Mouse (Mus musculus) gastrocnemius, postnatal 25 days (tissue): ENCODE results near the gene Gm10282. TPM values are rescaled to one million over a fixed set of nuclear protein-coding genes. Genes with fewer than 3 reads are reported as not detected.

Source experiments
- DNase-seq: peaks from one replicate; pipeline ENCODE4 v3.0.0; 2022
- total RNA-seq, 2 experiments: library from RNA; stranded (reverse); gene quantifications; 1 replicate in 1 of 2; 2 replicates in 1 of 2; pipeline ENCODE4 v1.2.3; 2021

The Gm10282 gene
- total RNA-seq, 2 experiments from 2014 or later: 2.0 to 3.7 TPM

GRCm38 (mm10) chr8:72261431-72261830 is 43.6 kb downstream of the Gm10282 start:
- no peak for DNase-seq

GRCm38 (mm10) chr8:72261019-72261418 is 44.0 kb downstream of the Gm10282 start:
- DNase-seq: peak; percentile 39

- no peak for DNase-seq
Observed at GRCm38 (mm10) chr8:72260585-72260984, 44.5 kb downstream of the Gm10282 start.

- DNase-seq: no peak
Observed at GRCm38 (mm10) chr8:72259862-72260261, 45.2 kb downstream of the Gm10282 start.

- no peak for DNase-seq
Observed at GRCm38 (mm10) chr8:72257902-72258238, 47.2 kb downstream of the Gm10282 start.

GRCm38 (mm10) chr8:72257171-72257901 is 47.7 kb downstream of the Gm10282 start:
- no peak for DNase-seq

Other genes with a start within 250 kb of the Gm10282 start
- not detected for gene Olfr373, start 222.1 kb downstream of the Gm10282 start, total RNA-seq
- gene Olfr374, start 198.2 kb downstream of the Gm10282 start, total RNA-seq: not detected
- 10 to 100 TPM; 41.3 to 53.8 TPM for gene Tpm4, start 170.3 kb downstream of the Gm10282 start, total RNA-seq
- gene Rab8a, start 144.1 kb downstream of the Gm10282 start, total RNA-seq: 10 to 100 TPM in 1 of 2 experiments, 1 to 10 TPM in 1; 9.7 to 11.4 TPM
- gene Hsh2d, start 115.6 kb downstream of the Gm10282 start, total RNA-seq: not detected
- gene Cib3, start 92.4 kb downstream of the Gm10282 start, total RNA-seq: not detected
- not detected for gene Gm11034, start 91.6 kb downstream of the Gm10282 start, total RNA-seq
- 10 to 100 TPM in 1 of 2 experiments, 1 to 10 TPM in 1; 8.8 to 11.9 TPM for gene Fam32a, start 85.5 kb downstream of the Gm10282 start, total RNA-seq
- 10 to 100 TPM; 21.0 to 22.2 TPM for gene Ap1m1, start 65.2 kb downstream of the Gm10282 start, total RNA-seq
- gene Klf2, start 13.8 kb upstream of the Gm10282 start, total RNA-seq: 10 to 100 TPM; 16.1 to 17.4 TPM
- gene Eps15l1, start 116.2 kb upstream of the Gm10282 start, total RNA-seq: 10 to 100 TPM; 22.7 to 23.9 TPM
- gene Calr3, start 138.6 kb upstream of the Gm10282 start, total RNA-seq: 1 to 10 TPM; 2.1 to 2.5 TPM
- 1 to 10 TPM; 2.9 to 3.2 TPM for gene 1700030K09Rik, start 138.6 kb upstream of the Gm10282 start, total RNA-seq
- 10 to 100 TPM; 21.1 to 26.0 TPM for gene Cherp, start 170.0 kb upstream of the Gm10282 start, total RNA-seq
- gene Slc35e1, start 187.4 kb upstream of the Gm10282 start, total RNA-seq: 10 to 100 TPM; 36.6 to 43.0 TPM
- gene Med26, start 243.0 kb upstream of the Gm10282 start, total RNA-seq: 1 to 10 TPM; 7.3 to 7.9 TPM